Mouse (Mus musculus): ENCODE results near the gene Ngdn. TPM values are rescaled to one million over a fixed set of nuclear protein-coding genes. Genes with fewer than 3 reads are reported as not detected.
"Not testable (repeated sequence)": the region's sequence is repeated elsewhere in the genome, so short reads cannot be mapped to it uniquely, and the experiment has no call there.

Ngdn gene
- polyA plus RNA-seq, 3 experiments from 2014 or later: 177 to 182 (median 181) TPM

GRCm38 (mm10) chr14:55032695-55033225 lies 17.5 kb downstream of the Ngdn start:
- ATAC-seq: no peak

GRCm38 (mm10) chr14:55043694-55044093 lies 28.4 kb downstream of the Ngdn start:
- not testable (repeated sequence) for ATAC-seq

- no peak for ATAC-seq
These were observed 32.8 kb downstream of the Ngdn start for GRCm38 (mm10) chr14:55047971-55048531.

- ATAC-seq: no peak
These were observed 37.2 kb downstream of the Ngdn start for GRCm38 (mm10) chr14:55052496-55052895.

- ATAC-seq: no peak
These were observed 37.8 kb downstream of the Ngdn start for GRCm38 (mm10) chr14:55053050-55053449.

GRCm38 (mm10) chr14:55053708-55054190 lies 38.5 kb downstream of the Ngdn start:
- ATAC-seq: no peak

- no peak for ATAC-seq
These were observed 39.0 kb downstream of the Ngdn start for GRCm38 (mm10) chr14:55054191-55054749.

- no peak for ATAC-seq
These were observed 40.0 kb downstream of the Ngdn start for GRCm38 (mm10) chr14:55055167-55055834.

GRCm38 (mm10) chr14:55059009-55059408 lies 43.8 kb downstream of the Ngdn start:
- ATAC-seq: no peak

GRCm38 (mm10) chr14:55059931-55060330 lies 44.7 kb downstream of the Ngdn start:
- ATAC-seq: no peak

- no peak for ATAC-seq
These were observed 46.6 kb downstream of the Ngdn start for GRCm38 (mm10) chr14:55061845-55062244.

GRCm38 (mm10) chr14:55062626-55063025 lies 47.4 kb downstream of the Ngdn start:
- ATAC-seq: peak; percentile 46

- no peak for ATAC-seq
These were observed 47.9 kb downstream of the Ngdn start for GRCm38 (mm10) chr14:55063117-55063516.

- ATAC-seq: no peak
These were observed 48.5 kb downstream of the Ngdn start for GRCm38 (mm10) chr14:55063581-55064381.

- ATAC-seq: no peak
These were observed 49.5 kb downstream of the Ngdn start for GRCm38 (mm10) chr14:55064481-55065370.

- no peak for ATAC-seq
These were observed 50.1 kb downstream of the Ngdn start for GRCm38 (mm10) chr14:55065391-55065790.

GRCm38 (mm10) chr14:55066042-55066441 lies 50.8 kb downstream of the Ngdn start:
- no peak for ATAC-seq

- no peak for ATAC-seq
These were observed 56.5 kb downstream of the Ngdn start for GRCm38 (mm10) chr14:55071756-55072155.
